Mouse (Mus musculus) cerebellum, adult 9-10 months (tissue): ENCODE results near the gene Trappc11.
"Not testable (repeated sequence)": the region's sequence is repeated elsewhere in the genome, so short reads cannot be mapped to it uniquely, and the experiment has no call there.

Experiments used
- DNase-seq: peaks from one replicate; pipeline ENCODE4 v3.0.0; 2022

Gene Trappc11

GRCm38 (mm10) chr8:47482354-47483071, 50.8 kb downstream of the Trappc11 start:
- DNase-seq = no peak

GRCm38 (mm10) chr8:47480039-47480438, 53.2 kb downstream of the Trappc11 start:
- DNase-seq = peak; percentile 8

- no peak for DNase-seq
Observed at GRCm38 (mm10) chr8:47461650-47462049, 71.6 kb downstream of the Trappc11 start.

- no peak for DNase-seq
Observed at GRCm38 (mm10) chr8:47459216-47459749, 74.0 kb downstream of the Trappc11 start.

- no peak for DNase-seq
Observed at GRCm38 (mm10) chr8:47458591-47458990, 74.7 kb downstream of the Trappc11 start.

- DNase-seq = not testable (repeated sequence)
Observed at GRCm38 (mm10) chr8:47449211-47449610, 84.1 kb downstream of the Trappc11 start.

- DNase-seq = no peak
Observed at GRCm38 (mm10) chr8:47446312-47447046, 86.8 kb downstream of the Trappc11 start, which contains the start of gene Stox2. Stox2 (minus strand) TSS chr8:47446362.
